Mouse (Mus musculus) cerebellum, postnatal 25 days (tissue): ENCODE results near the gene Cdkal1.

Experiments used
- DNase-seq, 2 experiments: peaks; one replicate each; pipeline ENCODE4 v3.0.0; 2021; ENCODE audit warnings: mixed read lengths in 2 of 2

The Cdkal1 gene

GRCm38 (mm10) chr13:29398456-29398855 is 457.0 kb downstream of the Cdkal1 start:
- DNase-seq: peak in 1 of 2 experiments; percentile 46

- DNase-seq: no peak
These were observed 459.8 kb downstream of the Cdkal1 start for GRCm38 (mm10) chr13:29395694-29396093.

- DNase-seq: no peak
These were observed 465.4 kb downstream of the Cdkal1 start for GRCm38 (mm10) chr13:29390025-29390424.

- no peak for DNase-seq
These were observed 466.6 kb downstream of the Cdkal1 start for GRCm38 (mm10) chr13:29388918-29389317.

GRCm38 (mm10) chr13:29377572-29377971 is 477.9 kb downstream of the Cdkal1 start:
- peak in 1 of 2 experiments; percentile 22 for DNase-seq

GRCm38 (mm10) chr13:29371916-29372315 is 483.6 kb downstream of the Cdkal1 start:
- peak; percentile 57 to 73 for DNase-seq

GRCm38 (mm10) chr13:29371466-29371771 is 484.1 kb downstream of the Cdkal1 start:
- no peak for DNase-seq

- no peak for DNase-seq
These were observed 484.6 kb downstream of the Cdkal1 start for GRCm38 (mm10) chr13:29370731-29371465.

GRCm38 (mm10) chr13:29368806-29369205 is 486.7 kb downstream of the Cdkal1 start:
- DNase-seq: no peak

GRCm38 (mm10) chr13:29364901-29365625 is 490.4 kb downstream of the Cdkal1 start:
- DNase-seq: no peak

- DNase-seq: no peak
These were observed 491.5 kb downstream of the Cdkal1 start for GRCm38 (mm10) chr13:29364009-29364408.

- no peak for DNase-seq
These were observed 493.6 kb downstream of the Cdkal1 start for GRCm38 (mm10) chr13:29361842-29362241.

GRCm38 (mm10) chr13:29360899-29361298 is 494.6 kb downstream of the Cdkal1 start:
- no peak for DNase-seq

- no peak for DNase-seq
These were observed 496.1 kb downstream of the Cdkal1 start for GRCm38 (mm10) chr13:29359341-29359740.

- DNase-seq: no peak
These were observed 498.0 kb downstream of the Cdkal1 start for GRCm38 (mm10) chr13:29357483-29357882.

GRCm38 (mm10) chr13:29356158-29356485 is 499.4 kb downstream of the Cdkal1 start:
- peak; percentile 41 to 51 for DNase-seq

- peak in 1 of 2 experiments; percentile 1 for DNase-seq
These were observed 499.9 kb downstream of the Cdkal1 start for GRCm38 (mm10) chr13:29355484-29356157.

GRCm38 (mm10) chr13:29354943-29355342 is 500.5 kb downstream of the Cdkal1 start:
- no peak for DNase-seq

- DNase-seq: no peak
These were observed 501.5 kb downstream of the Cdkal1 start for GRCm38 (mm10) chr13:29353888-29354415.

- no peak for DNase-seq
These were observed 504.3 kb downstream of the Cdkal1 start for GRCm38 (mm10) chr13:29351023-29351684.

- no peak for DNase-seq
These were observed 505.5 kb downstream of the Cdkal1 start for GRCm38 (mm10) chr13:29350004-29350403.

- no peak for DNase-seq
These were observed 506.0 kb downstream of the Cdkal1 start for GRCm38 (mm10) chr13:29349386-29349961.

- DNase-seq: peak in 1 of 2 experiments; percentile 0
These were observed 507.1 kb downstream of the Cdkal1 start for GRCm38 (mm10) chr13:29348331-29348730.
